Mouse (Mus musculus) kidney, postnatal 4 days (tissue): ENCODE measurements around the gene Ulk4.

Source experiments
- DNase-seq, 2 experiments: peaks; one replicate each; pipeline ENCODE4 v3.0.0; 2021; ENCODE audit warnings: mixed read lengths in 2 of 2

Gene Ulk4

DNA sequence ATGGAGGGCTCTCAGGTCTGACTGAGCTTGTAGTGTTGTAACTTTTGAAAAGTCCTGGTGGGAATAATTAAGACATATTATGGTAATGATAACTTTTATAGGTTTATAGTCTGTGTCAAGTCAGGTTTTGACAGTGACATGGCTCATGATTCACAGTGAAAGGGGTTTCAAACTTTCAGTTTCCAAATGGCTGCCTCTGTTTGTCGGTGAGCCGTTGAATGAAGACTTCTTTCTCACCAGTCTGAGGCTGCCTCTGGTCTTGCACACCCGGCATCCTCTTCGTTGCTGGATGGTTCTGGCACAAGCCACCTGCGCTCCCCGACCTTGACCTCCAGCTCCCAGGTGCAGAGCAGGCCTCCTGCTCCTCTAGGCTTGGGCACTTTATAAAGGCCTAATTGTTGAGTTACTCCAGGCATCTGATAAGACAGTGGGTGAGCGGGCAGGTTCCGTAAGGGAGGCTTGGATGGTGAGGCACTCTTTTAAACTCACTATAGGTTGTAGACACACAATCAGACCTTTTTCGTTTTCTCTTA lies 22.3 kb upstream of the Ulk4 start:
- DNase-seq = peak in 1 of 2 experiments; percentile 18

GRCm38 (mm10) chr9:121298411-121299091 lies 21.6 kb upstream of the Ulk4 start:
- DNase-seq = peak; percentile 57 to 68

GRCm38 (mm10) chr9:121298065-121298398 lies 21.0 kb upstream of the Ulk4 start:
- DNase-seq = peak in 1 of 2 experiments; percentile 43

- DNase-seq = peak; percentile 71 to 84
Observed at GRCm38 (mm10) chr9:121297171-121298064, 20.4 kb upstream of the Ulk4 start, which contains the start of gene Trak1. Gene Trak1, plus strand, starts transcription at chr9:121297502.

- no peak for DNase-seq
Observed at GRCm38 (mm10) chr9:121295221-121295620, 18.2 kb upstream of the Ulk4 start.

DNA sequence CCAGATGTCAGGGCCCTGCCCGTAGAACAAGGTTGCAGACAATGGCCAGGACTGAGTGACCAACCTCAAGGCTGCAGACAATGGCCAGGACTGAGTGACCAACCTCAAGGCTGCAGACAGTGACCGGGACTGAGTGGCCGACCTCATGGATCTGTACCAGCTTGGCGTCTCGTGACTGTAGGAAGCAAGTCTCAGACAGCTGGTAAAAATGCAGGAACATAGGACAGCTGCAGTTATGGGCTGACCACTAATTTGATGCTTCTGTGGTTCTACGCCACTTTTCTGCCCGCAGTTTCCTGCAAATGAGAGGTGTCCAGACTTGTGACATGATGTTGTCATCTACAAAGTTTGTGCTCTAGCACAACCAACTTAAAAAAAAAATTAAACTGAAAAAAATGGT lies 16.2 kb upstream of the Ulk4 start:
- no peak for DNase-seq

- DNase-seq = no peak
Observed at GRCm38 (mm10) chr9:121291275-121291674, 14.3 kb upstream of the Ulk4 start.

GRCm38 (mm10) chr9:121286325-121286901 lies 9.4 kb upstream of the Ulk4 start:
- DNase-seq = no peak

DNA sequence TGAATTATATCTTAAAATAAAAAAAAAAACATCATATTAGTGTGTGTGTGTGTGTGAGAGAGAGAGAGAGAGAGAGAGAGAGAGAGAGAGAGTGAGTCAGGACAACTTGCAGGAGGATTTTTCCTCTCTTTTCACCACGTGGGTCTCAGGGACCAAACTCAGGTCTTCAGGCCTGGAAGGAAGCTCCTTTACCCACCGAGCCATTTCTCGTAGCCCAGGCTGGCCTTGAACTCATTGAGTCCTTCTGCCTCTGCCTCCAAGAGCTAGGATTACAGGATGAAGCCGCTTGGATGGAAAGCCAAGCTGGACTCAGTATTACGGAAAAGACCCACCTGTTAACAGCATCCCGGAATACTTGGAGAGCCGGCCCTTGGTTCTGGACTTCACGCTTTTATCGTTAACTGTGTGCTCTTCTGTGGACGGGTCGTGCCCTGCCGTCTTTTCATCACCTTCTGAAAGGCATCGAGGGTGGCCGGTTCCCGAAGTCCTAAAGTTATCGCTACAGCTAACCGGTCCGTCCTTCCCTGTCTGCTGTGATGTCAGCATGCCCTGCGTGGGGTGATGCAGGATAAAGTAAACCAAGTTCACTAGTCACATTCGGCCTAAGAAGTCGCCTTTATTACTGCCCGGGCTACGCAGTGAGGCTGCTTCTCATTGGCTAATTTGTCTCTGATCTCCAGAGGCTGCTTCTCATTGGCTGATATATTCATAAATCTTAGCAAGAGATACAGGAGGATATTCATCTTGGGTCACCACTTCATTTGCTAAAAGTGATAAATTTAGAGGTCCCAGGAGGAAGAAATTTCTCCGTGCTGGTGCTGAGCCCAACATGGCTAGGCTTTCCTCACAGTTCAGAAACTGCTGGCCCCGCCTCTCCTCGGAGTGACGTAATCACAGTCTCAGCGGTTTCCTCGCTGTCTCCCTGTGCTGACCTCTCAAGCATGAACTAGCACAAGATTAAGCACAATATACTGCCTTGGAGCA lies 8.6 kb upstream of the Ulk4 start:
- peak; percentile 85 to 87 for DNase-seq

DNA sequence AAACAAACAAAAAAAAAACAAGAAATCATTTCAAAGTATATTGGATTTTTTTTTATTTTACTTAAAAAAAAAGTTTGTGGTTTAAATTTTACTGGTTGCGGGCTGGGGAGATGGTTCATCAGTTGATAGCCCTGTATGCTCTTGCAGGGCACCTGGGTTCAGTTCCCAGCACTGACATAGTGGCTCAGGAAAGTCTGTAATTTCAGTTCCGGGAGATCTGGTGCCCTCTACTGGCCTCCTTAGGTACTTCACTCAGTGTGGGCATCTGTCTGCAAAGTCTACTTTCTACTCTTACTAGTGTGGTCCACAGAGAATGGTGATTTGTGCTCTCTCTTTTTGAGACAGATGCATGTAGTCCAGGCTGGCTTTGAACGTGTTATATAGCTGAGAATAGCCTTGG lies 7.4 kb upstream of the Ulk4 start:
- peak; percentile 50 to 61 for DNase-seq

DNA sequence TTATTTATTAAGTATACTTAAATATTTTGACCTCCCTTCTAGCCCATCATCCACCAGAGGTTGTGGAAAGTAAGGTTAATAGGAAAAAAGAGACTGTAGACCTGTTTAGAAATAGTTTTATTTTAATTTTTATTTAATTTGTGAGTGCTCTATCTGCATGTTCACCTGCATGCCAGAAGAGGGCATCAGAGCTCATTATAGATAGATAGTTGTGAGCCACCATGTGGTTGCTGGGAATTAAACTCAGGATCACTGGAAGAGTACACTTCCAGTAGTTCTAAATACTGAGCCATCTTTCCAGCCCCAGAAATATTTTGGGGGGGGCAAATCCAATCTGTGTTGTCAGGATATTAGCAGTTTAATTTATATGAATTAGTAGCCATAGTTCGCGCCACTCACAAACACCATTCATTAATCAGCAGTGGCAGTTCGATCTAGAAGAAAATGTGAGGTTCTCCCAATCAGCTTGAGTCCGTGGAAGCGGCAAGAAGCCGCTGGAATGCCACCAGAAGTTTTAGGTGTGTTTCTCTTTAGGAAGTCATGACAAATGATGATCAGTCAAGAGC lies 6.7 kb upstream of the Ulk4 start:
- DNase-seq = no peak

- DNase-seq = no peak
Observed at GRCm38 (mm10) chr9:121281891-121282290, 4.9 kb upstream of the Ulk4 start.

DNA sequence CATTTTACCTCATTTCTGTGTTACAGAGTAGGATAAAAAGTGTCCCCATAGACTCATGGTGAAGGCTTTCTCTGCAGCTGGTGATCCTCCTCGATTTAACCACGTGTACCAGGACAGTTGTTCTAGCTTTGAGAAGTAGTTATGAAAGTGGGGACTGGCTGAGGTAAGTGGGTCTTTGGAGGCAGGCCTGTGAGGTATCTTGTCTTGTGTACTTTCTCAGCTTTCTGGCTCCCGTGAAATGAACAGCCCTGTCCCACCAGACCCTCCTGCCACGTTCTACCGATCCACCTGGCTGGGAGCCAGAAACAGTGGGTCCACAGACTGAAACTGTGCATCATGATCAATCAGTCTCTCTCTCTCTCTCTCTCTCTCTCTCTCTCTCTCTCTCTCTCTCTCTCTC lies 2.2 kb upstream of the Ulk4 start:
- no peak for DNase-seq

DNA sequence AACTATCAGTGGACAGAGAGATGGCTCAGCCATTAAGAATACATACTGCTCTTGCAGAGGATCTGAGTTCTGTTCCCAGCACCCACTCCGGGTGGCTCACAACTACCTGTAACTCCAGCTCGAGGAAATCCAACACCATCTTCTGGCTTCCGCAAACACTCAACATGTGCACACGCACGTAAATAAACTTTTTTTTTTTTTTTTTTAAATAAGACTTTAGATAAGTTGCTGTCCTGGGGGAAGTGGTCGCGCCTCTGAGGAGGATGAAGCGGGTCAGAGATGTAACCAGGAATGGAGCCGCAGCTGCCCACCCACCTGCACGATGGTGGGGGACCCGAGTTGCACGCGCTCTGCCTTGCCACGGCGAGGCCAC lies 266 bp downstream of the Ulk4 start:
- DNase-seq = no peak

DNA sequence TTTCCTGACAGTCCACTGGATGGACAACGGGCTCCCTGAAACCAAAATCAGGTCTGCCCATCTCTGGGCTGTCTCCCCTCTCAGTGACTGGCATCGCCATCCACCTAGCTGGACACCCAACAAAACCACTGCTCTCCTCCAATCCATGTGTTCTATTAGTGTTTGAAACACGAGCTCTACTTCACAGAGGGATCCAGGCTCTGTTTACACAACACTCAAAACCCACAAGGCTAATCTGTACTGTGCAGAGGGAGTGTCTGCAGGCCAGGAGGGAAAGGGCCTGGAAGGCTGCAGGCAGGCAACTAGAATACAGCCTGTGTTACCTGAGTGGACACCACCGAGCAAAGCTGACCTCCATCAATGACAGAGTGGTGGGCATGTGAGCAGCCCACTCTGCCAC lies 5.4 kb downstream of the Ulk4 start:
- no peak for DNase-seq

DNA sequence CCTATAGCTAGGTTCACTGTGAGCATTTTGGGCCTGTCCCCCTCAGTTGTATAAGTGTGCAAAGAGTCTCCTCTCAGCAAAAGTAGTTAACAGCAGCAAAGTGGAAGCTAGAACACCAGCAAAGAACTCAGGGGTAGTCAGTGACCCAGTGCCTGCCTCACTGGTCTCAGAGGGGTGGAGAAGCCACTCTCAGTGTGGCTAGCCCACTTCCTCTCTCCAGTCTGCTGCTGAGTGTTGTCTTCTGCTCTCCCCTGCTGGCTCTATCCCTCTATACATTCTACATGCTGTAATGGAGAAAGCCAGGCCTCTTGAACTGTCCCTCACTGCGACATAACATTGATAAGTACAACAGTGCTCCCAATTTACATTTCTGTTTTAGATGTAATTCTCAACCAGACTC lies 5.8 kb downstream of the Ulk4 start:
- DNase-seq = no peak

DNA sequence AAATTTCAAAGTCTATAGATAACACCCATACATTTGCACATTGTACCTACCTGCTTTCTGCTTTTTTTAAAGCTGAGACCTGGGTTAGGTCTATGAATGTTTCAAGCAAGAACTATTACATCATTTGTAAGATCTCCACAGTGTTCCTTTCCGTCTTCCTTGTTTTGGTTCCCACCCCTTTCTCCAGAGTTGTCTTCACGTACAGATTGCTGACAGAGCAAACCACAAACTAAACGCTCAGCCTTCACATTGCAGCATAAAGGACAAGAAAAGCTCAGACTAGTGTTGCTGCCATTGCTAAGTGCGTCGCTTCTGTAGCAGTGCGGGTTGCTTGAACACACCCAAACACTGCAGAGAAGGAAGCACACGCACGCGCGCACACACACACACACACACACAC lies 11.7 kb downstream of the Ulk4 start:
- DNase-seq = no peak

- DNase-seq = no peak
Observed at GRCm38 (mm10) chr9:121257106-121257505, 19.9 kb downstream of the Ulk4 start.

GRCm38 (mm10) chr9:121254761-121255160 lies 22.2 kb downstream of the Ulk4 start:
- DNase-seq = no peak

DNA sequence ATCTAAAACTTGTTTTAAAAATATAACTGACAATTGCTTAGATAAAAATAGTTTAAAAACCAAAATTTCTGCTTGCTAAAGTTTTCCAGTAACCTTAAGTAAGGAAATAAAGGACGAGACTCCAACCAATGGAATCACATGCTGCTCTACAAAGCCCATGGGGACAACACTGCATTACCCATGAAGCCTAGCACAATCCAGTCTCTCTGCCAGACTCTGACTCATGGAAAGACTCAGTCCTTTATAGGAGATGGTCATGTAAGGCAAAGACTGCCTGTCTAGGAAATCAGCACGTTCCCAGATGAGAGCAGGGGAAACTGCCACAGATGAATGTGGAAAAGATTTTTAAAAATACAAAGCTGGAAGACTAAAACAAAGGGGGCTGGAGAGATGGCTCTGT lies 23.0 kb downstream of the Ulk4 start:
- no peak for DNase-seq

DNA sequence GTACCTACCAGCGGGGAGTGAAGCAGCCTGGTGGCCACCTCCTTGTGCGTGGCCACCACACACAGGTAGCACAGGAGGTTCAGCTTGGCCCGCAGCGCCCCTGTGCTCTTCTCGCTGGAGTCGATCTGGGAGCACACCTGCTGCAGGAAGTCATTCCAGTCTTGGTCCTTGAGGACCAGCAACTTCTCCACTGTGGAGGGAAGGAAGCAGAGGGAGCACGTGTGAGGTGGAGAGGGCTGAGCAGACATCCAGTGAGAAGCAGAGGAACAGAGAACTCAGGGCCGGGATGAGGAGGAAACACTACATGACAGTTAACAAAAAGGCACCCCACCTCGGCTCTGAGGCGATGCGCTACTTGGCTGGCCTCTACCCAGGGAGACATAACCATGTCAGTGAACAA lies 26.1 kb downstream of the Ulk4 start:
- peak in 1 of 2 experiments; percentile 0 for DNase-seq

DNA sequence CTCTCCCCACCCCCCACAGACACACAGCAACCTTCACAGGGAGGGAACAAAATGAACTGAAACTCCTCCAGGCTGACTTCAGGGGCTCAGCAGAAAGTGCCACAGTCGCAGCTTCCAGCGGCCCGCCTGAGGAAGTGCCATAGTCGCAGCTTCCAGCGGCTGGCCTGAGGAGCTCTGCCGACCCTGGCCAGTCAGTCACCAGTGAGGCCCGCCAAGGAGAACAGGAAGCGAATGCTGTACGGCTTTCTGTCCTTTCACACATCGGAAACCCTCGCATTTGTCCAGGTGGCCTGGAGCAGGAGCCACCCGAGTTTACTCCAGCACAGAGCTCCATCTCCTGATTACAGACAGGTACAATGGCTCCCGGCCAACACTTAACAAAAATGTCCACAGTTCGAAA lies 27.2 kb downstream of the Ulk4 start:
- DNase-seq = peak in 1 of 2 experiments; percentile 39
